Mouse (Mus musculus): ENCODE measurements around the gene Lbh.

The Lbh gene

DNA sequence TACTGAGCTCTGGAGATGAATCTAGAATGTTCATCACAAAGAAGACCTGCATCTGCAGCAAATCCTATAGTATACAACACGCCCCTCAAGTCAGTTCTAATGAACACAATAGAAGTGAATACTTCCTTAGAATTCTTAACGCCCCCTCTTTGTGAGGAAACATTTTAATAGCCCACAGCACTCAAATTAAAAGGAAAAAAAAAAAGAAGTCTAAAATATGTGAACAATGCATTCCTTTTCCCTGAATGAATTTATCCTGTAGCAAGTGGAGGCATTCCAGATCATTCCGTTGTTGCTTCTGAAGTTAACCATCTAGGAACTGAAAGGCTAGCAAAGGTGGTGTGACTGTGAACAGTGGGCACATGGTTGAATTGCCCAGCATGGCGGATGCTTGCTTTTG lies 50.6 kb downstream of the Lbh start:
- no peak for DNase-seq (ENCODE audit: low spot score in 2 of 2)

DNA sequence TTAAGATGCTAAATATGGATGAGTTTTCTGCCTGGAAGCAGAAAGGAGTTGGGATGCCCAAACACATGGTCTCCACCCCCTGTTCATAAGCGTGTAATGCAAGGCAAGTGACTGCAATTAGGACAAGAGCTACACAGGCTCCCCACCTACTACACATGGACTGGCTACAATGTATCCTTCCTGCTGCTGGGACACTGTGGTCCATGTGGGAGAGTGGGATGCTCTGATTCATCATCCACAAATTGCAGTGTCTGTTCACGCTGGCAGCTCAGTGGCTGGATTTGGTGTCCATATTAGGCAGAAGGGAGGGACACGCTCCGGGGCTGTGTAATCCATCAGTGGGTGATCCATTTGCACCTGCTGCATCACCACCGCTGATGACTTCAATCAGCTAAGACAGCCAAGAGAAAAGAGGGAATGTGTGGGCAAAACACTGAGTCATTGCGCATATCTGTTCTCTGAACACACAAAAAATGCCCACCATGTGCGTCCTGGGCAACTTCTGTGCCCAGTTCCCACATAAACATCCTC lies 52.6 kb downstream of the Lbh start:
- DNase-seq (ENCODE audit: low spot score in 2 of 2), result peak; percentile 61 to 79

DNA sequence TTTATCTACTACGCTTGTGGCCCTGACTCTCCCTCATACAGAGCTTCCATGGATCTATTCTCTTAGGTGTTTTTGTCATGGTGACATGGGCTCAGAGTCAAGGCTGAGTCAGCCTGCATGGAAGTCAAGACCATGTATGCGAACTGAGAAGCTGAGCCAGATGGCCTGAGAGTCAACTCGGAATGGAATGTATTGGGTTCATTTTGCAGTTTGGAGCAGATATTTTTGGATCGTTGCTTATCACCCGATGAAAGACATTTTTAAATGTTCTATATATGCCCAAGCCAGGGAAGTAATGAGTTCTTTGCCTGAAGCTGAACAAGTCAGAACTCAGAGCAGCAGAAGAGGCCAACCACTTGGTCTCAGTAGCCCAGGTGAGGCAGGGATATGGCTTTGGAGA lies 54.9 kb downstream of the Lbh start:
- no peak for DNase-seq (ENCODE audit: low spot score in 2 of 2)

DNA sequence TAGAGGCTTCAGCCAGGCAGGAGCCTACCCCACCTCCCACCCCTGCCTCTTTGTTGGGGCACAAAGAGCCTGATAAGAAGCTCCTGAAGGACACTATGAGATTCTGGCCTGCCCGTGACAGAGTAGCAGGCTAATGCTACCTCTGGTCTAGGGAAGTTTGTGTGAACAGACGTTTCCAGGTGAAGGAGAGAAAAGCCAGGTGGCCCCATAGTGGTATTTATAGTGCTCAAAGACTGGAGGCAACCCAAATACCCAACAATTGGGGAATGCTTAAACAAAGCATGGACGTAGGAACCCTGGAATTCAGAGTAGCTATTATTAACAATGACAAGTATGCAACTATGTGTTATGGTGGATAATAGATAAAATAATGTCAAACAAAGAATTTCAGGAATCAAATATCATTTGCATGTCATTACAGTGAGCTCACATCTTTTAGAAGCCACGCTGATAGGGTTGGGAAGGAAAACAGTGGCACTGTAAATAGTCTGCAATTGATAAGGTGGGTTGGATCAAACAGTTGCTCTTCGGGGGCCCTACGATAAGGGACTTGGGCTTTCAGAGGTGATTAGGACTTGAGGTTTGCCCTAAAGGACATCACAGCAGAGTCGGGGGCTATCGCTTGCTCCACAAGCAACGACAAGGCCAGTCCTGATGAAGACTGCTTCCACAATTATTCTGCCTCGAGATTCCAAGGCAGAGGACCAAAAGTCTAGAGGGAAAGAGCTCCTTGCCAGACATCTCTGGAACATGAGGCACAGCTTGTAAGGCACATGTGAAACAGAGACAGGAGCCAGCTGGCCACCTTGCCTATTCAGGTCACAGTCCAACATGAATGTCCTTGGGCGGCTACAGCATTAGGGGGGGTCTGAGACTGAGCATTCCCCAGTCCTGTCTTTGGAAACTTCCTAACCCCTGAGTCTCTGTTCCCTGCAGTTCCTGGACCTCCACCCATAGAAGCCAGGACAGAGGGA lies 58.4 kb downstream of the Lbh start:
- no peak for DNase-seq (ENCODE audit: low spot score in 2 of 2)

DNA sequence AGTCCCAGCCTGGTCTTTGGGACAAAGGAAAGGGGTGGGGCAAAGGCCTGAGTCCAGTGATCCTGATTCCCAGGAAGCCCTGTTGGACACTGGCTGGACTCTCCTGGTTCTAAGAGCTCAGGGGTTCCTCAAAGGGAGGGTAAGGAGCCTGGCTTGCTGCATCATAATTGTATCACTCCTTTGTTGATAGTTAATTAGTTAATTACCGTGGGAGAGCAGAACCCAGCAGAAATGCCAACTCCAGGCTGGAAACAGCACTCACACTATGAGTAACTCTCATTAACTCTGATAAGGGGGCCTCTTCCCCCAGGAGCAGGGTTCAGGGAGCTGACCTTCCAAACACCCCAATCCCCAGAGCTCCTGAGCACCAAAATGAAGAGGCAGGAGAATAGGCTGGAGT lies 59.5 kb downstream of the Lbh start:
- no peak for DNase-seq (ENCODE audit: low spot score in 2 of 2)

DNA sequence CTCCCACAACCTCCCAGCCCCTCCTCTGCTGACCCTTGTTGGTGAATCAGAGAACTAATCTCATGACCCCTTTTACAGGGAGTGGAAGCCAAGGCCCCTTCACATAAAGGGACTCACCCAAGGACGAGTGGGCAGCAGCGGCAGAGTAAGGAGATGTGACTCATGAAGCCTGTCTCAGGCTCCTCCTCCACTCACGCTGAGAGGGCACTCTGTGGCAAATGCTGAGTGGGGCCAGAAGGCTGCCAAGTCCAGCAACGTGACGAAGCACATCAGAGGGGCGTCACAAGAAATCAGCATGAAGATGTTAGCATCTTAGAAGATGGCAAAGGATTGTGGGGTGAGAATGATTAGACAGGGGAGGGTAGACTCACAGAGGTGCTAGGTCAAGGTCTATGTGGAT lies 64.1 kb downstream of the Lbh start:
- no peak for DNase-seq (ENCODE audit: low spot score in 2 of 2)

DNA sequence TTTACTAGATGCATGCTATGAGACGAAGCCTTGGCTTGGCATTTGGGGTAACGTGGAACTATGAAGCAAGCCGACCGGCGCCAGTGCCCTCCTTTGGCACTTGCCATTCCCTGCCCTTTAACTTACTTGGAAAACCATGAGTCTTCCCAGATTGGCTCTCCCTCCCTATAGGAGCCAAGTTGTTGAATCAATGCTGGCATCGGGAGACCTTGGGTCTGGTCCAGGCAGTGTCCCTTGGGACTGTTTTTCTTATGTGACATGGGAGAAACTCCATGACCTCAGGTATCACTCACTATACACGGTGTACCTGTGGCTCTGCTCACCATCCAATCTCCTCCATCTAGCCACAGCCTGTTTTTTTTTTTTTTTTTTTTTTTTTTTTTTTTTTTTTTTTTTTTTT lies 65.4 kb downstream of the Lbh start:
- DNase-seq (ENCODE audit: low spot score in 2 of 2), result no peak

DNA sequence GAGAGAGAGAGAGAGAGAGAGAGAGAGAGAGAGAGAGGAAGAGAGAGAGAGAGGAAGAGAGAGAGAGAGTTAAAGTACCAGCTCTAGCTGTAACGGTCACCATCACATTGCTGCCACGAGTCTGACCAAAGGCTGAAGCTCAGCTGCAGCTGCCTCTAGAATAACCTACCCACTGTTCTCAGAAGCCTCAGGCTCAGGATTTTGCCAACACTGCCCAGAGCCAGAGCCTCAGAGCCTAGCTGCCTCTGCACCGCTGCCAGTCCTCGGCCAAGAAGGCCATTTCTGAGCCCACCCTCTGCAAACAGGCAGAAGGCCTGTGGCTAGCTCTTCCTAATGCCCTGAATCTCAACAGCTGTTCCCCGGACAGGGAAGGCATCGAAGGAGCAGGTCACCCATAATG lies 70.9 kb downstream of the Lbh start:
- DNase-seq (ENCODE audit: low spot score in 2 of 2), result peak; percentile 53

Measured in right cerebral cortex, postnatal 10 days (tissue).